Mouse (Mus musculus): ENCODE results near the gene Mrps12. TPM values are rescaled to one million over a fixed set of nuclear protein-coding genes. Genes with fewer than 3 reads are reported as not detected.
"Not testable (repeated sequence)": the region's sequence is repeated elsewhere in the genome, so short reads cannot be mapped to it uniquely, and the experiment has no call there.

Mrps12 gene
- polyA plus RNA-seq, 1 experiment from 2014 or later: 96.7 TPM

- Histone ChIP-seq H3K9ac (no peak overlapping the region), H3K27me3 (replicated peaks) (no peaks in the 10 kb centered on the region), H3K4me2 (no peak overlapping the region), H3K4me1 (peaks cover 7% of the 10 kb centered on the region), H3K4me3 (no peak overlapping the region), H3K36me3 (replicated peaks) (no peaks in the 10 kb centered on the region), H3K27ac (no peak overlapping the region), H3K9me3 (no peaks in the 10 kb centered on the region)
- ATAC-seq (replicated peaks): no peak
- WGBS: 96% methylated on average over 2 of the region's 2 CpGs
These were observed 22.0 kb downstream of the Mrps12 start for GRCm38 (mm10) chr7:28719650-28720049.

DNA sequence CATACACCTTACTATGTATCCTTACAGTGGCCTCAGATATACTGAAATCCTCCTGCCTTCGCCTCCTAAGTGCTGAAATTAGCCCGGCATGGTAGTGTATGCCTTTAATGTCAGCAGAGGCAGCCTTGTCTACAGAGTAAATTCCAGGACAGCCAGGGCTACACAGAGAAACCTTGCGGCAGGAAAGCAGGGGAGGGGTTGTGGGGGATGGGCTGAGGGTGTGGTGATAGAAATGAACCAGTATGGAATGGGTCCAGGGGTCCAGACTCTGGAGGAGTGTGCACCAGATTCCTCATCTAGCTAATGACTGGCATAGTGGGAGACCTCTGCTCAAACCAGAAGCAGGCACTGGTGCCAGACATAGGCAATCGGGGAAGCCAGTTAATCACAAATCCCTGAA lies 22.5 kb downstream of the Mrps12 start:
- no peak for ATAC-seq (replicated peaks)
- H3K4me2 ChIP-seq: no peak overlapping the region
- no peaks in the 10 kb centered on the region for H3K9me3 ChIP-seq
- no peaks in the 10 kb centered on the region for H3K27me3 ChIP-seq (replicated peaks)
- WGBS: 69% methylated on average over 4 of the region's 4 CpGs
- H3K9ac ChIP-seq: no peak overlapping the region
- no peak overlapping the region for H3K4me3 ChIP-seq
- no peaks in the 10 kb centered on the region for H3K36me3 ChIP-seq (replicated peaks)
- H3K4me1 ChIP-seq: peaks cover 7% of the 10 kb centered on the region
- no peak overlapping the region for H3K27ac ChIP-seq

GRCm38 (mm10) chr7:28717726-28718125 lies 23.9 kb downstream of the Mrps12 start:
- H3K9me3 ChIP-seq: no peaks in the 10 kb centered on the region
- no peak overlapping the region for H3K9ac ChIP-seq
- no peak overlapping the region for H3K27ac ChIP-seq
- no peaks in the 10 kb centered on the region for H3K27me3 ChIP-seq (replicated peaks)
- H3K36me3 ChIP-seq (replicated peaks): no peaks in the 10 kb centered on the region
- 89% methylated on average over 10 of the region's 10 CpGs for whole genome bisulfite sequencing
- no peak overlapping the region for H3K4me3 ChIP-seq
- H3K4me1 ChIP-seq: peaks cover 7% of the 10 kb centered on the region
- no peak for ATAC-seq (replicated peaks)
- no peak overlapping the region for H3K4me2 ChIP-seq

- ATAC-seq (replicated peaks): peak; percentile 60
- Histone ChIP-seq H3K4me2 (peak within 1 kb of the TSS; percentile 71), H3K27ac (no peak within 1 kb of the TSS), H3K9me3 (no peaks in the 10 kb centered on the region), H3K4me1 (peaks cover 7% of the 10 kb centered on the region), H3K36me3 (replicated peaks) (no peaks in the 10 kb centered on the region), H3K27me3 (replicated peaks) (no peaks in the 10 kb centered on the region), H3K4me3 (peak within 1 kb of the TSS; percentile 38), H3K9ac (peak within 1 kb of the TSS; percentile 48)
- 2% methylated on average over 36 of the region's 36 CpGs for WGBS
These were observed 24.9 kb downstream of the Mrps12 start, which contains the start of gene Fbxo17 for GRCm38 (mm10) chr7:28716590-28717281. Fbxo17 (plus strand) TSS chr7:28716804.

DNA sequence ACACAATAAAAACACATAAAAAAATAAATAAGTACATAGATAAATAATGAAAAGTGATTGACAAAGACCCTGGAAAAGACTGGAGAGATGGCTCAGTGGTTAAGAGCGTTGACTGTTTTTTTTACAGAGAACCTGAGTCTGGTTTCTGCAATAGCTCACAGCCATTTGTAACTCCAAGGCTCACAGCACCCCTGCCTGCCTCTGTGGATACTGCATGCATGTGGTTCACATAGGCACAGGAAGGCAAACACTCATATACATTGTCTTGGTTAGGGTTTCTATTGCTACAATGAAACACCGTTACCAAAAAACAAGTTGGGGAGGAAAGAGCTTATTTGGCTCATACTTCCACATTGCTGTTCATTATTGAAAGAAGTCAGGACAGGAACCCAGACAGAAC lies 26.0 kb downstream of the Mrps12 start:
- no peaks in the 10 kb centered on the region for H3K27me3 ChIP-seq (replicated peaks)
- no peak overlapping the region for H3K9ac ChIP-seq
- no peak overlapping the region for H3K4me2 ChIP-seq
- no peak overlapping the region for H3K4me3 ChIP-seq
- ATAC-seq (replicated peaks): no peak
- no peaks in the 10 kb centered on the region for H3K36me3 ChIP-seq (replicated peaks)
- H3K27ac ChIP-seq: no peak overlapping the region
- no peaks in the 10 kb centered on the region for H3K9me3 ChIP-seq
- 92% methylated on average over 2 of the region's 2 CpGs for WGBS
- peaks cover 7% of the 10 kb centered on the region for H3K4me1 ChIP-seq

DNA sequence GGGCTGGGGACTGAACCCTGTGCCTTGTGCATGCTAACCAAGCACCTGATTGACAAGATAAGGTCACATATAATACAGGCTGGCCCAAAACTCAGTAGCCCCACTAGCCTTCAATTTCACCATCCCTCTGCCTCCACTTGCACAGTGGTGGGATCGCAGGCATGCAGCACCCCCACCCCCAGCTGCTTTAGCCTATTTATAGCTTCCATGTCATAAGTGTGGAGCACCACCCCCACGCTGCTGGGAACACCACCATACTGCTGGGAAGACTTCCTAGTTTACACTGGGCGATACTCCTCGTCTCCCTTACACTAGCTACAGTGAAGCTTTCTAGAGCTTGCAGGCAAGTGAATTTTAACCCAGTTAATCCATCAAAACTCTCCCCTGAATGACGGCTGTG lies 27.0 kb downstream of the Mrps12 start:
- no peak overlapping the region for H3K4me3 ChIP-seq
- WGBS: 83% methylated on average over 5 of the region's 5 CpGs
- H3K36me3 ChIP-seq (replicated peaks): no peaks in the 10 kb centered on the region
- H3K9me3 ChIP-seq: no peaks in the 10 kb centered on the region
- H3K4me1 ChIP-seq: peaks cover 7% of the 10 kb centered on the region
- H3K27ac ChIP-seq: no peak overlapping the region
- H3K4me2 ChIP-seq: no peak overlapping the region
- H3K9ac ChIP-seq: no peak overlapping the region
- no peaks in the 10 kb centered on the region for H3K27me3 ChIP-seq (replicated peaks)
- no peak for ATAC-seq (replicated peaks)

- Histone ChIP-seq H3K36me3 (replicated peaks) (no peaks in the 10 kb centered on the region), H3K27ac (no peak overlapping the region), H3K4me2 (no peak overlapping the region), H3K9ac (no peak overlapping the region), H3K9me3 (no peaks in the 10 kb centered on the region), H3K27me3 (replicated peaks) (no peaks in the 10 kb centered on the region), H3K4me3 (no peak overlapping the region), H3K4me1 (no peaks in the 10 kb centered on the region)
- ATAC-seq (replicated peaks): no peak
- WGBS: 65% methylated on average over 3 of the region's 3 CpGs
These were observed 30.7 kb downstream of the Mrps12 start for GRCm38 (mm10) chr7:28710962-28711361.

GRCm38 (mm10) chr7:28709454-28709853 lies 32.2 kb downstream of the Mrps12 start:
- Histone ChIP-seq H3K36me3 (replicated peaks) (no peaks in the 10 kb centered on the region), H3K4me3 (no peak overlapping the region), H3K4me2 (no peak overlapping the region), H3K27me3 (replicated peaks) (no peaks in the 10 kb centered on the region), H3K27ac (no peak overlapping the region), H3K4me1 (no peaks in the 10 kb centered on the region), H3K9ac (no peak overlapping the region), H3K9me3 (no peaks in the 10 kb centered on the region)
- no peak for ATAC-seq (replicated peaks)

DNA sequence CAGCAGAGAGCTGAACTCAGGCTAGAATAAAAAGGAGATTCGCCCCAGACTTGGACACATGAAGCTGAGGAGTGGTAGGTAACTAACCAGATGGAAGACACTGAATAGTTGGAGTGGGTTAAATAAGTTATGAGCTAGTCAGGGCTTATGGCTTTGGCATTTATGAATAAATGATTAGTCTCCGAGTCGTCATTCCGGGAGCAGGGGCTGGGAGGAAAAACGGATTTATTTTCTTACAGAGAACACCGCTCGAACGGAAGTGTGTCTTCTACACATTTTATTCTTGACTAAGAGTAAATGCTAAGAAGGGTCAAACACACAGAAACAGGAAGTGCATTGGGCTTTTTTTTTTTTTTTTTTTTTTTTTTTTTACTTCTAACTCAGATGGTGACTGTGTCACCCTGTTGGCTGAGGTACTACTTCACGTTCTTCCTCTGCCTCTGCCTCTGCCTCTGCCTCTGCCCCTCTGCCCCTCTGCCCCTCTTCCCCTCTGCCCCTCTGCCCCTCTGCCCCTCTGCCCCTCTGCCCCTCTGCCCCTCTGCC lies 38.9 kb downstream of the Mrps12 start:
- 68% methylated on average over 9 of the region's 9 CpGs for WGBS
- H3K4me2 ChIP-seq: no peak overlapping the region
- no peaks in the 10 kb centered on the region for H3K27me3 ChIP-seq (replicated peaks)
- H3K27ac ChIP-seq: no peak overlapping the region
- H3K4me3 ChIP-seq: no peak overlapping the region
- no peaks in the 10 kb centered on the region for H3K4me1 ChIP-seq
- H3K9ac ChIP-seq: no peak overlapping the region
- no peaks in the 10 kb centered on the region for H3K9me3 ChIP-seq
- H3K36me3 ChIP-seq (replicated peaks): no peaks in the 10 kb centered on the region
- no peak for ATAC-seq (replicated peaks)

- H3K9me3 ChIP-seq; ATAC-seq (replicated peaks); H3K4me1 ChIP-seq; H3K27ac ChIP-seq; H3K4me2 ChIP-seq; H3K36me3 ChIP-seq (replicated peaks); H3K4me3 ChIP-seq; H3K27me3 ChIP-seq (replicated peaks); H3K9ac ChIP-seq: not testable (repeated sequence)
- 94% methylated on average over 12 of the region's 12 CpGs for WGBS
These were observed 40.3 kb downstream of the Mrps12 start for GRCm38 (mm10) chr7:28701306-28701705.

DNA sequence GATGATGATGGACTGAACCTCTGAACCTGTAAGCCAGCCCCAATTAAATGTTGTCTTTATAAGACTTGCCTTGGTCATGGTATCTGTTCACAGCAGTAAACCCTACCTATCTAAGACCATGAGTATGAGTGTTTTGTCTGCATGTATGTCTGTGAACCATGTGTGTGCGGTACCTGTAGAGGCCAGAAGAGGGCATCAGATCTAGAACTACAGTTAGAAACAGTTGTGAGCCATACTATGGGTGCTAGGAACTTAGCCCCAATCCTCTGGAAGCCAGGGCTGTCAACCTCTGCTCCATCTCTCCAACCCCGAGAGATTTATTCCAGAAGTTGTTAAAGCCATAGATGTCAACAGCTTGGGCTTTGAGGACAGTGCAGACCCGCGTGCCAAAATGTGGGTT lies 41.4 kb downstream of the Mrps12 start:
- Histone ChIP-seq H3K36me3 (replicated peaks) (no peaks in the 10 kb centered on the region), H3K9ac (no peak overlapping the region), H3K4me3 (no peak overlapping the region), H3K27me3 (replicated peaks) (no peaks in the 10 kb centered on the region), H3K4me1 (no peaks in the 10 kb centered on the region), H3K27ac (no peak overlapping the region), H3K4me2 (no peak overlapping the region), H3K9me3 (no peaks in the 10 kb centered on the region)
- 98% methylated on average over 4 of the region's 4 CpGs for WGBS
- no peak for ATAC-seq (replicated peaks)

DNA sequence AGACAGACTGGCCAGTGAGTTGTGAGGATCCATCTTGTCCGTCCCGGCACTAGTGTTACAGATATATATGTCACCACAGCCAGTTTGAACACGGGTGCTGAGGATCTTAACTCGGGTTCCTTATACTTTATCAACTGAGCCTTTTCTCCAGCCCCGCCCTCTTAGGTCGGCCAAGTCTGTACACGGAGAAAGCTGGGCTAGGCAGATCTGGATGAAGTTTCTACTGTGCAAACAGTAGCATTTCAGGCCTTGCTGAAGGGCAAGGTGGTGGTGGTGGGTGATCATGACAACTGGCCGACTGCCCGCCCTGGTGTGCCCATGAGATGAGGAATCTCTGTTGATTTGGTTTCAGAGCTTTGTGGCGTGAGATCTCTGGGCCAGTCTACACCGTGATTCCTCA lies 44.3 kb downstream of the Mrps12 start:
- ATAC-seq (replicated peaks): no peak
- Histone ChIP-seq H3K9ac (no peak overlapping the region), H3K4me3 (no peak overlapping the region), H3K27me3 (replicated peaks) (peaks cover 3% of the 10 kb centered on the region; the same call in 1 of the 2 replicates), H3K36me3 (replicated peaks) (no peaks in the 10 kb centered on the region), H3K4me2 (no peak overlapping the region), H3K9me3 (no peaks in the 10 kb centered on the region), H3K27ac (no peak overlapping the region), H3K4me1 (peaks cover 11% of the 10 kb centered on the region)
- WGBS: 93% methylated on average over 11 of the region's 11 CpGs

GRCm38 (mm10) chr7:28694966-28695511 lies 46.6 kb downstream of the Mrps12 start:
- H3K9ac ChIP-seq: no peak overlapping the region
- H3K4me2 ChIP-seq: no peak overlapping the region
- no peaks in the 10 kb centered on the region for H3K9me3 ChIP-seq
- no peak overlapping the region for H3K4me3 ChIP-seq
- peaks cover 3% of the 10 kb centered on the region; the same call in 1 of the 2 replicates for H3K27me3 ChIP-seq (replicated peaks)
- H3K27ac ChIP-seq: no peak overlapping the region
- 56% methylated on average over 8 of the region's 8 CpGs for WGBS
- H3K4me1 ChIP-seq: peaks cover 11% of the 10 kb centered on the region
- ATAC-seq (replicated peaks): no peak
- H3K36me3 ChIP-seq (replicated peaks): no peaks in the 10 kb centered on the region

Measured in midbrain, embryonic 15.5 days (tissue).